Mouse (Mus musculus): ENCODE measurements at regions not wholly inside any gene's neighbourhood (a gene's known extent, or its start where the extent isn't known, plus 50 kb on each side); places are given as distances from the start of the nearest gene placed in this dataset.

DNA sequence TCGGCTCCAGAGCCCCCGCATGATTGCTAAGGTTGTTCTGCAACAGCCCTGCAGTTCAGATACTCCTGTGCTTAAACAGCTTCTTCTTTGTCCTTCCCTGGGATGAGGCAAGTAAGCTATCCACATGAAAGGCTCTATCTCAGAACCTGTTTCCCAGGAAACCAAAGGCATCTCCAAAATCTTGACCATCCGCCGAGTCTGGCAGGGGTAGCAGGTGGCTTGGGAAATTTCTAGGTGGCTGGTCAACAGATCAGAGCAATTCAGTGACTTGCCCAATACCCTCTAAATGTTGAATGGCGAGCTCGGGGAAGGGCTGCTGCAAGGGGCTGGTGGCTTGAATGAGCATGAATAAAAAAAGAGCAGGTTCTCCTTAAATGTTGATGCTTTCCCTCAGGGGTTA lies 229.7 kb upstream of the Mphosph6 start:
- no peak for DNase-seq
- intact Hi-C loops (cut with DNase I): no loop called here

DNA sequence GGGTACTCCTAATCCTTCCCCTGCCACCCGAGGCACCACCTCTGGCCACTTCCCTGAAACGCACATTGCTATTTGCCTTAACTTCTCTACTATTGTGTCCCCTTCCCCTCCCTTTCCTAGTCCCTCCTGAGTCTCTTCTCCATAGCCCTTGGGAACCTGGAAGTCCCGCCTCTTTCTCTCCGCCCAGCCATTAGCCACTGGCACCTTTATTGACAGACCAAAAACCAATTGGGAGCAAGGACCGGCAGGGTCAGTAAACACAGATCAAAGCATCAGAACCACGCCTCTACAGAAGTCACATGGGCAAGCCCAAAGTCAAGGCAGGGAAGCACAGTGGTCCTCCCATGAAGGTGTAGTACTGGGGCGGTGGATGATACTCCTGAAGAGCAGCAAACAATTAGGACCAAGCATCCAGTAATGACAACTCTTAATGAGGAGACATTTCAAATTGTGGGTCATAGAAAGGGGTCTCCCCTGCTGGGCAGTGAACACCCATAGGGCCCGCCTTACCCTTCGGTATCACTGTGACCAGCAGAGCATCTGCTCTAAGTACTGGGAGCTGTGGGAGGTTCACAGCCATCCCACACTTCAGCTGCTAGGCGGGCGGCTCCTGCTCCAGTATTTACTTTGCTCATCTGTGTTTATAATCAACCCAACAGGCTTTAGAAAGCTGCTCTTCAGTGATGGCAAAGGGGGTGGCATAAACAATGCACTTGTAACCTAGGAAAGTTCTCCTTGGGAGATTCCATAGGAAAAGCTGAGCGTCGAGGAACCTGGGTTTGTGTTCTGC lies 226.5 kb upstream of the Mphosph6 start:
- DNase-seq: no peak
- intact Hi-C loops (cut with DNase I): no loop called here

- intact Hi-C loops (cut with DNase I): no loop called here
- no peak for DNase-seq
Measured at GRCm38 (mm10) chr8:118023451-118023850, 221.7 kb upstream of the Mphosph6 start.

GRCm38 (mm10) chr8:118021978-118022377 lies 220.2 kb upstream of the Mphosph6 start:
- no peak for DNase-seq
- intact Hi-C loops (cut with DNase I): no loop called here

DNA sequence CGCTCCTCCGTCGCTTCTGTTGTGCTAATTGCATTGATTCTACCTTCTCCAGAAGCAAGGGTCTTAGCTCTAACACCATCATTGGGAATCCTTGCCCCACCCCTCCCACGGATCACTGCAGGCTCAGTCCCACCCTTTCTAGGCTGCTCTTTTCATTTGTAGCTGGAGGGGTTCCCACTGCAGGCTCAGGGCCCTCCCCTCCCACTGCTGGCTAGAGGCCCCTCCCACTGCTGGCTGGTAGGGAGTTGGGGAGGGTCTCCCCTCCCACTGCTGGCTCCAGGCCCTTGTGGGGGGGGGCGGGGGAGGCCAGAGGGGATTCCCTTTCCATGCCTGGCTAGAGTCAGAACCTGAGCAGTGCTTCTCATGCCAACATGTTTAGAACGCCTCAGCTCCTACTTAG lies 215.5 kb upstream of the Mphosph6 start:
- intact Hi-C loops (cut with DNase I): no loop called here

DNA sequence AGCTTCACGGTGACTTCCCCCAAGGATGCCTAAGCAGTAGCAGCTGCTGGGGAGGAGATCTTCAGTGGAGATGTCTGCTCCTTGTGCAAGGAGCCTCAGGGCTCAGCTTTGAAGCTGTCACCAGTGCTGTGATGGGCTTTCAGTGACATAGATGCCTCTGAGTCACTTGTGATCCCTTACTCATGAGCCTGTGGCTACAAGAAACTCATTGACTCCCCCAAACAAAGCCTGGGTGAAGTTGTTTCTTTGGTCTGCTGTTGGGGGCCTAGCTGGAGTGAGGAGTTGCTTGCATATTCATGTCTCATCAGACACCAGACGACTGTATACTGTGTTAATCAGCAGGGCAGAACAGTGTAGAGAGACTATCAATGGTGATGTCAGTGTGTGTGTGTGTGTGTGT lies 203.4 kb upstream of the Mphosph6 start:
- intact Hi-C loops (cut with DNase I): no loop called here
- no peak for DNase-seq

More for the DNA sequence above, 215.5 kb upstream of the Mphosph6 start:
- DNase-seq: no peak

GRCm38 (mm10) chr8:118004391-118004851 lies 202.7 kb upstream of the Mphosph6 start:
- intact Hi-C loops (cut with DNase I): no loop called here

GRCm38 (mm10) chr8:118001138-118001537 lies 199.4 kb upstream of the Mphosph6 start:
- DNase-seq: no peak
- intact Hi-C loops (cut with DNase I): no loop called here

More at GRCm38 (mm10) chr8:118004391-118004851, 202.7 kb upstream of the Mphosph6 start:
- DNase-seq: no peak

DNA sequence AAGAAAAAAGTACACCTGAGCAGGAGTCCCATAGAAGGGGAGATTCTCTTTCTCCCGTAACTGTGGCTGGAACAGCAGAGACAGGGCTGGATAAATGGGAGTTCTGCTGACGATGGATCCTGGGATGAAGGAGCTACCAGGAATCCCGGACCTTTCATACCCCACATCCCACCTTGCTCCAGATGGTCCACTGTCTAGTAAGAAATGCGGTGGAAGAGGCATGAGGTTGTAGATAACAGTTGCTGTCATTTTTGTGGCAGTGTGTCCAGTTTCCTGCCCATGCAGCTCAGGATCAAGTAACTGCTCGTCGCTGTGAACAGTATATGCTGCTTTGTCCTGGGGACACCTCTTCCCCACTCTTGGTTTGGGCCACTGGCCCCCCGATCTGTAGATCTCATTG lies 190.1 kb upstream of the Mphosph6 start:
- DNase-seq: no peak
- intact Hi-C loops (cut with DNase I): no loop called here

DNA sequence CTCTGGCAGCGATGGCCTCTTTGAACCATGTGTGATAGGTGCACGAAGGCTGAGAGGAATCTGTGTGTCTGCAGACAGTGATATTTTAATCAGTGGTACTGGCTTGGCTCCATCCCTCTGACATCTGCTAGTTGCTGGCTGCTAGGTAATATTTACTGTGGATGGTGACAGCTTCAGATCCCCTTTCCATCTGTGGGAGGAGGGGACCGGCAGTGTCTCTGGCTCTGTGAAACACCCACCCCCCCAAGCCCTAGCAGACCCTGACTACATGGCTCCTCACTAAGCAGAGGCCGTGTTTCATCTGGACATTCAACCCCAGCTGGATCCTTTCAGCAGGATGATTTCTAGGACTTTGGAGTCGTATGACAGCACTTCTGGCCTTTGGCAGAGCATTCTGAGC lies 187.0 kb upstream of the Mphosph6 start:
- DNase-seq: no peak
- intact Hi-C loops (cut with DNase I): no loop called here

GRCm38 (mm10) chr8:117968306-117968705 lies 166.6 kb upstream of the Mphosph6 start:
- intact Hi-C loops (cut with DNase I): no loop called here

GRCm38 (mm10) chr8:117966556-117966955 lies 164.8 kb upstream of the Mphosph6 start:
- intact Hi-C loops (cut with DNase I): no loop called here
- DNase-seq: no peak

More at GRCm38 (mm10) chr8:117968306-117968705, 166.6 kb upstream of the Mphosph6 start:
- DNase-seq: no peak

DNA sequence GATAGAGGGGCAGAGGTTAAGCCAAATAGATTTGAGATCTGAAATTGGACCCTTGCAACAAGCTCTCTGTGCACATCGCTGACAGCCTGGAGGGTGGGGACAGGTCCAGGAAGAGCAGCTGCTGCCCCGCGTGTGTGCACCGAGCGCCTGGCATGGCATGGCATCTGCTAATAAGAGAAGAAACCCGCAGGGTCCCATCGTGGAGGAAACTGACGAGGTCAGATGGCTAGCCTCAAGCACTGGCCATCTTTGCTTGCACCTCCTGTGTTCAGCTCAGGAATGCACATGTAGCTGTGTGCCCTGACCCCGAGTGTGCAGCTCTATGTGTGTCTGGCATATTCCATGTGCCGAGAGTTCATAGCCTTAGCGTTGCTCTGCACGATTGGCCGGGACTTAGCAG lies 161.7 kb upstream of the Mphosph6 start:
- intact Hi-C loops (cut with DNase I): no loop called here
- DNase-seq: no peak

GRCm38 (mm10) chr8:117962666-117963065 lies 160.9 kb upstream of the Mphosph6 start:
- intact Hi-C loops (cut with DNase I): no loop called here
- no peak for DNase-seq

- intact Hi-C loops (cut with DNase I): no loop called here
- DNase-seq: no peak
Measured at GRCm38 (mm10) chr8:117959501-117959900, 157.8 kb upstream of the Mphosph6 start.

DNA sequence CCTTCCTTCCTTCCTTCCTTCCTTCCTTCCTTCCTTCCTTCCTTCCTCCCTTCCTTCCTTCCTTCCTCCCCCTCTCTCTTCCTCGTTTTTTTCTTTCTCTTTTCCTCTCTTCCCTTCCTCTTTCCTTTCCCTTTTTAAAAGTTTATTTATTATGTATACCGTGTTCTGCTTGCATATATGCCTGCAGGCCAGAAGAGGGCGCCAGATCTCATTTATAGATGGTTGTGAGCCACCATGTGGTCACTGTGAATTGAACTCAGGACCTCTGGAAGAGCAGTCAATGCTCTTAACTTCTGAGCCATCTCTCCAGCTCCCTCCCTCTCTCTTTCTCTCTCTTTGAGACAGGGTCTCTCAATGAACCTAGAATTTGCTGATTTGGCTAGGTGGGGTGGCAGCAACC lies 157.2 kb upstream of the Mphosph6 start:
- DNase-seq: no peak
- intact Hi-C loops (cut with DNase I): no loop called here

- DNase-seq: no peak
- intact Hi-C loops (cut with DNase I): no loop called here
Measured at GRCm38 (mm10) chr8:117951656-117952055, 149.9 kb upstream of the Mphosph6 start.

DNA sequence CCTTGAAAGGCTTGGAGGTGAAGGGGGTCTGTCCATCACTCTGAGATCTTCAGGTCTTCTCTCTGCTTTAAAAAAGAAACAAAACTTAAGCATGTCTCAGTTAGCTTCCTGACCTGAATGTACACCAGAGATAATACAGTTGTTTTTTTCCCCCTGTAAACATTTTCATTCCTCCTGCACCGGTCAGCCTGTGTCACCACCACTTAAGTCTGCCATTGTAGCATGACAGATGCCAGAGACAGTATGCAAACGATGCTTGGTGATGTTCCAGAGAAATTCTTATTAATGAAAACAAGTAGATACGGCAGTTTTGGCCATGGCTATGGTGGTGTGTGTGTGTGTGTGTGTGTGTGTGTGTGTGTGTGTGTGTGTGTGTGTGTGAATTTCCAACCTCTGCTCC lies 144.8 kb upstream of the Mphosph6 start:
- intact Hi-C loops (cut with DNase I): no loop called here
- DNase-seq: no peak

GRCm38 (mm10) chr8:117934566-117935094 lies 132.9 kb upstream of the Mphosph6 start:
- intact Hi-C loops (cut with DNase I): loop anchor here (5.0 to 10.0 kb wide), 4 partner anchors 350 to 1108 kb away; partner anchors contain the start of gene Cdh13
- no peak for DNase-seq

GRCm38 (mm10) chr8:117930687-117931086 lies 128.9 kb upstream of the Mphosph6 start:
- intact Hi-C loops (cut with DNase I): loop anchor here (5.0 to 10.0 kb wide), 4 partner anchors 354 to 1112 kb away; partner anchors contain the start of gene Cdh13
- DNase-seq: no peak

DNA sequence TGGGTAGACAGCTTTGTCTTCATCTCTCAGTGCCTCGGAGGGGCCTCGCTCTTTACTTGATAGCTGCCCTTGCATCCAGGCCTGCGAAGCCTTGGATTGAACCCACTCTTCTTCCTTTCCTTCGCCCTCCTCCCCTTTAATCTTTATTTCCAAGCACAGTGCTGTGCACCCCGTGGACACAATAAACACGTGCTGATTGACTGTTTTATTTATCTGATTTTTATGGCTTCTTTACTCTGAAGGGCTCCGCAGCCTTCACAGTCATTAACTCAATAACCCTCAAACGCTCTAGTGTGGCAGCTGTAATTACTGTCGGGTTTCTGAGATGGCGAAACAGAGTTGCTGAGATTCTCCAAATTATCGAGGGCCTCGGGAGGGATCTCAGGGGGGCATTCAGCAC lies 127.9 kb upstream of the Mphosph6 start:
- no peak for DNase-seq
- intact Hi-C loops (cut with DNase I): loop anchor here (5.0 to 10.0 kb wide), 4 partner anchors 355 to 1113 kb away; partner anchors contain the start of gene Cdh13

DNA sequence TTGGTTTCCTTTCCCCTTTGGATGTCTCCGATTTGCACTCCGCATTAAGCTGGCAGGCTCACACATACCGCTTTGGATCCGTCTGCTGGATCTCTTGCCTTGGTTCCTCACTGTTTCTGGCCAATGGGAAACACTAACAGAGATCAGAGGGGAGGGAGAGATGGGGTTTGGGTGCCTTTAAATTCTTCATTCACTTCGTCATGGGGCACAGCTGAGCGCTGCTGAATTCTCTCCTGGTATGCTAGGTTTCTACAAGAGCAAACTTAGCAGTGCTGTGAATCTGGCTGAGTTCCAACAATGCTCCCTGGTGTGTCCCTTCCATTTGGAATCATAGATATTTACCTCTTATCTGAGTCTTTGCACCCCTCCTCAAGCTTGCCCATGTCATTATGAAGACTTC lies 121.6 kb upstream of the Mphosph6 start:
- no peak for DNase-seq
- intact Hi-C loops (cut with DNase I): no loop called here
